28 mouse cellular contexts compared by ENCODE assay signal in the genomic region with DNA sequence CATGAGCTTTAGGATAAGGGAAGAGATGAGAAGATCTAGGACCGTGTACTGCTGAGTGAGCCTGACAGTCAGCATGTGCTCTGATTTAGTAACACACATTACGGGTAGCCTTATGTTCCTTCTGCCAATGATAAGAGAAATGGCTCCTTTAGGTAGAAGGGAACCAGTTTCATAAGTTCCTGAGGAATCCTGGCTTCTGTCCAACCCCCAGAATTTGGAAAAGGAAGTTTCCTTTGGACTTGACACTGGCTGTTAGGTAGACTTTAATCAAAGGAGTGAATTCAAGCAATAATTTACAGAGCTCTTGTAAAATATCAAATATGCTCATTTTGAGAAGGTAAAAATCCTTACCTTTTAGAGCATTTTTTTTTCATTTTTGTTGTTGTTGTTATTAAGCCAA.
A peak's percentile ranks its signal among the peaks of the same experiment; 100 is the strongest.
DNase-seq lines count a peak whose midpoint lies in the region; ATAC-seq and TF ChIP-seq lines count a peak whose summit lies in the region.
"Had no signal": no experiment of that assay in that cellular context is flagged by ENCODE, and none has a peak within 500 bp of the region (broad histone marks: within the 10 kb centered on the region; RNA-seq: fewer than 3 reads in every experiment).

No protein-coding gene starts in this region.

- no peak overlapping the region for H3K27ac ChIP-seq in kidney, adult 2 months (ENCODE audit: insufficient read depth, low read depth, low read length)
- no peak overlapping the region for H3K27ac ChIP-seq in kidney, embryonic 14.5 days (ENCODE audit: low read depth, low read length)
- no peak overlapping the region for H3K27ac ChIP-seq in kidney, embryonic 15.5 days
- no peak overlapping the region for H3K27ac ChIP-seq in lung, embryonic 14.5 days (ENCODE audit: low read depth)
- H3K27ac ChIP-seq: embryonic facial prominence, embryonic 12.5 days; embryonic facial prominence, embryonic 15.5 days; gastrocnemius, adult 2 months; heart, embryonic 15.5 days; hindbrain, embryonic 10.5 days; hindbrain, embryonic 13.5 days had no signal

- no peak for TF ChIP-seq CTCF in kidney, adult 2 months (conservative IDR thresholded peaks at IDR 0.05; ENCODE audit: insufficient read depth, insufficient read length, low read depth, low read length)
- no peak for TF ChIP-seq CTCF in lung, embryonic 14.5 days (IDR thresholded peaks at IDR 0.05; ENCODE audit: low read depth)

- DNase-seq in kidney, adult 2 months = peak; percentile 56
- peak; percentile 19 for DNase-seq in kidney, postnatal 10 days
- DNase-seq in lung, embryonic 14.5 days = peak; percentile 45
- no peak for DNase-seq in lung, adult 18-20 months
- DNase-seq in brain, adult 2 months (ENCODE audit: low read depth, low spot score) = peak; percentile 18
- no peak for DNase-seq in adrenal gland, postnatal 10 days
- DNase-seq: adrenal gland, adult 2 months; adrenal gland, postnatal 25 days; cerebellum, adult 18-20 months; cerebellum, adult 9-10 months; cerebellum, postnatal 14 days; forebrain, postnatal 0 days; gastrocnemius, adult 2 months; gastrocnemius, postnatal 14 days; heart, postnatal 10 days; heart, postnatal 36 days had no signal

- no peaks in the 10 kb centered on the region for H3K36me3 ChIP-seq in kidney, adult 2 months (ENCODE audit: control insufficient read depth, insufficient read depth, low read length)
- no peaks in the 10 kb centered on the region for H3K36me3 ChIP-seq in kidney, embryonic 14.5 days (ENCODE audit: control insufficient read depth, insufficient read depth, low read length)
- H3K36me3 ChIP-seq in kidney, embryonic 15.5 days = no peaks in the 10 kb centered on the region
- H3K36me3 ChIP-seq in lung, embryonic 14.5 days (ENCODE audit: insufficient read depth) = no peaks in the 10 kb centered on the region
- H3K36me3 ChIP-seq: embryonic facial prominence, embryonic 12.5 days; embryonic facial prominence, embryonic 15.5 days; heart, embryonic 12.5 days; heart, embryonic 15.5 days; hindbrain, embryonic 10.5 days; hindbrain, embryonic 13.5 days had no signal

- peaks cover 9% of the 10 kb centered on the region; the same call in 1 of the 2 replicates for H3K4me1 ChIP-seq in kidney, adult 2 months (ENCODE audit: control insufficient read depth, insufficient read depth, low read length)
- no peaks in the 10 kb centered on the region for H3K4me1 ChIP-seq in kidney, embryonic 14.5 days (ENCODE audit: control insufficient read depth, insufficient read depth, low read length)
- no peaks in the 10 kb centered on the region for H3K4me1 ChIP-seq in kidney, embryonic 15.5 days
- H3K4me1 ChIP-seq in lung, embryonic 14.5 days (ENCODE audit: insufficient read depth) = peaks cover 10% of the 10 kb centered on the region
- H3K4me1 ChIP-seq: embryonic facial prominence, embryonic 12.5 days; embryonic facial prominence, embryonic 15.5 days; hindbrain, embryonic 10.5 days had no signal

- H3K27me3 ChIP-seq in kidney, adult 2 months (replicated peaks; ENCODE audit: control insufficient read depth, insufficient read depth, low read length) = no peaks in the 10 kb centered on the region
- H3K27me3 ChIP-seq in kidney, embryonic 14.5 days (ENCODE audit: control insufficient read depth, insufficient read depth, low read length) = 0 out of 2 replicates have a peak, but pooled peaks cover 3% of the 10 kb centered on the region
- no peaks in the 10 kb centered on the region for H3K27me3 ChIP-seq in kidney, embryonic 15.5 days
- no peaks in the 10 kb centered on the region for H3K27me3 ChIP-seq in lung, embryonic 14.5 days (ENCODE audit: insufficient read depth, low read length)
- H3K27me3 ChIP-seq: embryonic facial prominence, embryonic 12.5 days; embryonic facial prominence, embryonic 15.5 days; heart, embryonic 12.5 days; heart, embryonic 15.5 days; hindbrain, embryonic 13.5 days; Patski had no signal

- H3K9me3 ChIP-seq in kidney, embryonic 14.5 days (ENCODE audit: control insufficient read depth, low read length) = no peaks in the 10 kb centered on the region
- no peaks in the 10 kb centered on the region for H3K9me3 ChIP-seq in kidney, embryonic 15.5 days (replicated peaks)
- H3K9me3 ChIP-seq in lung, embryonic 14.5 days (ENCODE audit: low read depth, low read length) = no peaks in the 10 kb centered on the region
- H3K9me3 ChIP-seq: embryonic facial prominence, embryonic 12.5 days; embryonic facial prominence, embryonic 15.5 days; heart, embryonic 12.5 days; heart, embryonic 15.5 days; hindbrain, embryonic 10.5 days; hindbrain, embryonic 13.5 days had no signal

- 55% methylated on average over 2 of the region's 2 CpGs for WGBS in kidney, adult 2 months
- 71% methylated on average over 2 of the region's 2 CpGs for WGBS in kidney, embryonic 14.5 days
- WGBS in kidney, embryonic 15.5 days = 60% methylated on average over 2 of the region's 2 CpGs
- 34% methylated on average over 2 of the region's 2 CpGs for WGBS in lung, embryonic 14.5 days

- no peak overlapping the region for H3K4me2 ChIP-seq in kidney, embryonic 14.5 days (replicated peaks; ENCODE audit: low read depth, low read length)
- H3K4me2 ChIP-seq in kidney, embryonic 15.5 days = no peak overlapping the region
- no peak overlapping the region for H3K4me2 ChIP-seq in lung, embryonic 14.5 days
- H3K4me2 ChIP-seq: embryonic facial prominence, embryonic 12.5 days; embryonic facial prominence, embryonic 15.5 days; heart, embryonic 12.5 days; heart, embryonic 15.5 days; hindbrain, embryonic 13.5 days had no signal

- no peak overlapping the region for H3K9ac ChIP-seq in kidney, embryonic 14.5 days (ENCODE audit: low read depth, low read length)
- no peak overlapping the region for H3K9ac ChIP-seq in kidney, embryonic 15.5 days
- H3K9ac ChIP-seq in lung, embryonic 14.5 days = no peak overlapping the region
- H3K9ac ChIP-seq: embryonic facial prominence, embryonic 12.5 days; embryonic facial prominence, embryonic 15.5 days; forebrain, postnatal 0 days; heart, embryonic 12.5 days; heart, embryonic 15.5 days; hindbrain, embryonic 13.5 days had no signal

- ATAC-seq in kidney, embryonic 14.5 days (ENCODE audit: low FRiP score, low TSS enrichment) = no peak
- ATAC-seq in kidney, embryonic 15.5 days (replicated peaks; ENCODE audit: low FRiP score) = no peak
- ATAC-seq in lung, embryonic 14.5 days (ENCODE audit: insufficient read depth) = no peak
- ATAC-seq: CD4-positive, CD25-positive, alpha-beta regulatory T cell, adult 4 months; forebrain, embryonic 14.5 days; forebrain, postnatal 0 days; hindbrain, embryonic 16.5 days; Patski had no signal

- TF ChIP-seq POLR2A in kidney, adult 2 months (IDR thresholded peaks at IDR 0.05; ENCODE audit: low read depth, low read length) = no peak

- H3K4me3 ChIP-seq in kidney, adult 2 months (ENCODE audit: insufficient read depth, low read depth, low read length) = no peak overlapping the region
- no peak overlapping the region for H3K4me3 ChIP-seq in kidney, embryonic 14.5 days (ENCODE audit: low read length)
- no peak overlapping the region for H3K4me3 ChIP-seq in kidney, embryonic 15.5 days (replicated peaks)
- no peak overlapping the region for H3K4me3 ChIP-seq in lung, embryonic 14.5 days (ENCODE audit: low read depth, low read length)
- H3K4me3 ChIP-seq: embryonic facial prominence, embryonic 12.5 days; embryonic facial prominence, embryonic 15.5 days; gastrocnemius, adult 2 months; heart, embryonic 12.5 days; heart, embryonic 15.5 days; hindbrain, embryonic 10.5 days; hindbrain, embryonic 13.5 days had no signal

Comparison
In these comparisons a context has a peak if more than half of its experiments do, and no peak if none do; other contexts are left out.
1. DNase-seq: peak in kidney, adult 2 months (single experiment), kidney, postnatal 10 days (single experiment), lung, embryonic 14.5 days (single experiment) and brain, adult 2 months (single experiment); none in lung, adult 18-20 months (0 of 2) and adrenal gland, postnatal 10 days (single experiment).